ENCODE assay signal across 26 mouse cellular contexts in the genomic region with DNA sequence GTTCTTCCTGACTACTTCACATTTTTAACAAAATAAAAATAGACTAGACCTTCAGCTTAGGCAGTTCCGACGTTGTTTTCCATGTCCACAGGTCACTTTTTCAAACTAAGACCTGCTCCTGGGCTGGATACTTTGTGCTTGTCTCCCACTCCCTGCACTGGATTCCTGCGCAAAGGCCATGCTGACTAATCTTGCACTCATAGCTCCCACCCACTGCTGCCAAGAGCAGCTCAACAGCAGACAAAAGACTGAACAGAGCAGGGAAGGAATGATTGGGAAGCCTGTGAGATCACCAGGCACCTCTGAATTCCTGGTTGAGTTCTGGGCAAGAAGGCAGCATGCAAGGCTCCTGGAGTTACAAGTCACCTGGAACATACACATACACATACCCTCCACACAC. TPM values are rescaled to one million over a fixed set of nuclear protein-coding genes. Genes with fewer than 3 reads are reported as not detected.
A peak's percentile ranks its signal among the peaks of the same experiment; 100 is the strongest.
DNase-seq lines count a peak whose midpoint lies in the region; ATAC-seq and TF ChIP-seq lines count a peak whose summit lies in the region.
"Had no signal": no experiment of that assay in that cellular context is flagged by ENCODE, and none has a peak within 500 bp of the region (broad histone marks: within the 10 kb centered on the region; RNA-seq: fewer than 3 reads in every experiment).

No protein-coding gene starts in this region.

- no peak for TF ChIP-seq POLR2A in embryonic fibroblast, embryonic 13.5 days (IDR thresholded peaks at IDR 0.05; ENCODE audit: low read depth, low read length)

- no peaks in the 10 kb centered on the region for H3K36me3 ChIP-seq in forebrain, embryonic 12.5 days (replicated peaks)
- H3K36me3 ChIP-seq: embryonic facial prominence, embryonic 13.5 days; heart, embryonic 15.5 days; hindbrain, embryonic 12.5 days; intestine, embryonic 15.5 days; liver, embryonic 13.5 days had no signal

- no peak for TF ChIP-seq CTCF in embryonic fibroblast, embryonic 13.5 days (IDR thresholded peaks at IDR 0.05; ENCODE audit: borderline replicate concordance, insufficient read depth, low read length)

- no peaks in the 10 kb centered on the region; the same call in 1 of the 2 replicates for H3K4me1 ChIP-seq in embryonic fibroblast, embryonic 13.5 days (ENCODE audit: control insufficient read depth, insufficient read depth, low read length)
- peaks cover 12% of the 10 kb centered on the region for H3K4me1 ChIP-seq in forebrain, embryonic 12.5 days

- no peak overlapping the region for H3K9ac ChIP-seq in forebrain, embryonic 12.5 days
- H3K9ac ChIP-seq: embryonic facial prominence, embryonic 13.5 days; forebrain, embryonic 13.5 days; heart, embryonic 15.5 days; hindbrain, embryonic 12.5 days; intestine, embryonic 15.5 days; liver, embryonic 13.5 days had no signal

- WGBS in forebrain, embryonic 12.5 days = 95% methylated on average over 3 of the region's 3 CpGs

- ATAC-seq in forebrain, embryonic 12.5 days (ENCODE audit: low FRiP score) = no peak
- ATAC-seq: forebrain, embryonic 13.5 days; hindbrain, postnatal 0 days; intestine, embryonic 15.5 days; lung, postnatal 0 days had no signal

- no peak overlapping the region for H3K4me3 ChIP-seq in embryonic fibroblast, embryonic 13.5 days (ENCODE audit: insufficient read depth, low read length)
- H3K4me3 ChIP-seq in forebrain, embryonic 12.5 days (replicated peaks) = no peak overlapping the region
- H3K4me3 ChIP-seq: embryonic facial prominence, embryonic 13.5 days; erythroblast, embryonic 14.5 days; forebrain, embryonic 13.5 days; heart, embryonic 15.5 days; hindbrain, embryonic 12.5 days; intestine, embryonic 15.5 days; liver, embryonic 13.5 days had no signal

- H3K27me3 ChIP-seq in forebrain, embryonic 12.5 days = peaks cover 4% of the 10 kb centered on the region; the same call in 1 of the 2 replicates
- H3K27me3 ChIP-seq: forebrain, embryonic 13.5 days; heart, embryonic 15.5 days; hindbrain, embryonic 12.5 days; intestine, embryonic 15.5 days; liver, embryonic 13.5 days had no signal

- H3K4me2 ChIP-seq in forebrain, embryonic 12.5 days = no peak overlapping the region
- H3K4me2 ChIP-seq: embryonic facial prominence, embryonic 13.5 days; forebrain, embryonic 13.5 days; heart, embryonic 15.5 days; hindbrain, embryonic 12.5 days; intestine, embryonic 15.5 days; liver, embryonic 13.5 days had no signal

- DNase-seq in right cerebral cortex, adult 2 months (ENCODE audit: low spot score in 2 of 2) = peak; percentile 34 to 35
- no peak for DNase-seq in right cerebral cortex, postnatal 14 days
- peak; percentile 24 for DNase-seq in adrenal gland, postnatal 10 days
- DNase-seq in heart, postnatal 4 days = no peak
- DNase-seq in lung, postnatal 14 days = no peak
- DNase-seq: B cell, adult 2 months; cerebellum, adult 9-11 months; gastrocnemius, postnatal 14 days; kidney, adult 8-10 months; kidney, postnatal 4 days; left cerebral cortex, postnatal 4 days; liver, embryonic 13.5 days; lung, adult 18-20 months; midbrain, embryonic 14.5 days had no signal

- H3K27ac ChIP-seq in embryonic fibroblast, embryonic 13.5 days (ENCODE audit: insufficient read depth, low read length) = peak overlapping the region; percentile 60
- no peak overlapping the region for H3K27ac ChIP-seq in forebrain, embryonic 12.5 days
- H3K27ac ChIP-seq: embryonic facial prominence, embryonic 13.5 days; forebrain, embryonic 13.5 days; heart, embryonic 15.5 days; hindbrain, embryonic 12.5 days; hindbrain, postnatal 0 days; intestine, embryonic 15.5 days; kidney, postnatal 0 days; liver, embryonic 13.5 days; macrophage had no signal

- H3K9me3 ChIP-seq in forebrain, embryonic 12.5 days = peaks cover 6% of the 10 kb centered on the region; the same call in 1 of the 2 replicates
- H3K9me3 ChIP-seq: forebrain, embryonic 13.5 days; intestine, embryonic 15.5 days had no signal

RNA-seq across cellular contexts. Expression of gene Iqsec1, which starts 8.5 kb away (rescaled TPM):
- 10 to 100 TPM; 82.0 to 90.7 TPM for total RNA-seq in adrenal gland, postnatal 10 days (2021)
- 39.6 and 56.0 TPM in 2 replicates for polyA plus RNA-seq in embryonic fibroblast, embryonic 13.5 days (2011; ENCODE audit: insufficient read length, low read depth, missing spikeins)
- 100 to 1,000 TPM; 150 TPM for total RNA-seq in heart, postnatal 4 days (2021)
- 11.7 and 15.0 TPM in 2 replicates for polyA plus RNA-seq in forebrain, embryonic 12.5 days (2016; fragmentation: Nextera tagmentation; extraction: Ambion mirVana)

Comparison
In these comparisons a context has a peak if more than half of its experiments do, and no peak if none do; other contexts are left out.
1. DNase-seq: peak in right cerebral cortex, adult 2 months (2 of 2) and adrenal gland, postnatal 10 days (single experiment); none in right cerebral cortex, postnatal 14 days (single experiment), heart, postnatal 4 days (single experiment) and lung, postnatal 14 days (single experiment).